Mouse (Mus musculus) thymus, postnatal 14 days (tissue): ENCODE results near the gene Chd1.
A peak's percentile ranks its signal among the peaks of the same experiment; 100 is the strongest.
"Not testable (repeated sequence)": the region's sequence is repeated elsewhere in the genome, so short reads cannot be mapped to it uniquely, and the experiment has no call there.

Source experiments
- DNase-seq: peaks from one replicate; pipeline ENCODE4 v3.0.0; 2021

Chd1 gene

GRCm38 (mm10) chr17:15737346-15737917, 32.7 kb downstream of the Chd1 start:
- no peak for DNase-seq

GRCm38 (mm10) chr17:15741836-15742235, 37.1 kb downstream of the Chd1 start:
- no peak for DNase-seq

- DNase-seq = no peak
Measured at GRCm38 (mm10) chr17:15742953-15743352, 38.2 kb downstream of the Chd1 start.

- DNase-seq = peak; percentile 37
Measured at GRCm38 (mm10) chr17:15743379-15743778, 38.6 kb downstream of the Chd1 start.

- no peak for DNase-seq
Measured at GRCm38 (mm10) chr17:15746696-15747095, 41.9 kb downstream of the Chd1 start.

- no peak for DNase-seq
Measured at GRCm38 (mm10) chr17:15748022-15748421, 43.3 kb downstream of the Chd1 start.

- DNase-seq = not testable (repeated sequence)
Measured at GRCm38 (mm10) chr17:15751264-15751663, 46.5 kb downstream of the Chd1 start.

GRCm38 (mm10) chr17:15761191-15761590, 56.4 kb downstream of the Chd1 start:
- no peak for DNase-seq

GRCm38 (mm10) chr17:15769081-15769724, 64.4 kb downstream of the Chd1 start:
- DNase-seq = no peak

GRCm38 (mm10) chr17:15773956-15774355, 69.2 kb downstream of the Chd1 start:
- DNase-seq = no peak

- no peak for DNase-seq
Measured at GRCm38 (mm10) chr17:15774565-15775215, 69.9 kb downstream of the Chd1 start.

GRCm38 (mm10) chr17:15776349-15776748, 71.6 kb downstream of the Chd1 start:
- no peak for DNase-seq

- peak; percentile 37 for DNase-seq
Measured at GRCm38 (mm10) chr17:15777979-15778378, 73.2 kb downstream of the Chd1 start.

- peak; percentile 36 for DNase-seq
Measured at GRCm38 (mm10) chr17:15787036-15787435, 82.3 kb downstream of the Chd1 start.

GRCm38 (mm10) chr17:15790716-15791115, 85.9 kb downstream of the Chd1 start:
- DNase-seq = no peak

- no peak for DNase-seq
Measured at GRCm38 (mm10) chr17:15799195-15799793, 94.5 kb downstream of the Chd1 start.

- no peak for DNase-seq
Measured at GRCm38 (mm10) chr17:15804008-15804812, 99.4 kb downstream of the Chd1 start.

- DNase-seq = no peak
Measured at GRCm38 (mm10) chr17:15807295-15807984, 102.7 kb downstream of the Chd1 start.

- no peak for DNase-seq
Measured at GRCm38 (mm10) chr17:15808015-15808414, 103.2 kb downstream of the Chd1 start.

GRCm38 (mm10) chr17:15808468-15809374, 104.0 kb downstream of the Chd1 start:
- no peak for DNase-seq

GRCm38 (mm10) chr17:15809949-15810348, 105.2 kb downstream of the Chd1 start:
- no peak for DNase-seq
